Mouse (Mus musculus) midbrain, embryonic 16.5 days (tissue): ENCODE measurements around the gene Acer2. TPM values are rescaled to one million over a fixed set of nuclear protein-coding genes. Genes with fewer than 3 reads are reported as not detected.

Source experiments
- ATAC-seq: fragments of 200-750 bp; cut with Nextera tagmentation; 2 replicates; pipeline ENCODE4 v1.8.0; 2017; ENCODE audit warnings: moderate TSS enrichment
- H3K27ac ChIP-seq: fragments of 300-500 bp; sonication (generic); 2 replicates; pipeline ENCODE4 v1.5.1; 2014; ENCODE audit warnings: mild to moderate bottlenecking, low read length, mixed read lengths
- H3K27me3 ChIP-seq: fragments of 300-500 bp; sonication (generic); 2 replicates; pipeline ENCODE4 v1.6.1; 2014; ENCODE audit warnings: low read depth, low read length, mixed read lengths; ENCODE audit not compliant: control insufficient read depth, insufficient read depth
- H3K36me3 ChIP-seq: fragments of 300-500 bp; sonication (generic); 2 replicates; pipeline ENCODE4 v1.6.1; 2014; ENCODE audit warnings: mild to moderate bottlenecking, low read length, moderate library complexity, mixed read lengths; ENCODE audit not compliant: control insufficient read depth, insufficient read depth
- H3K4me1 ChIP-seq: fragments of 300-500 bp; sonication (generic); 2 replicates; pipeline ENCODE4 v1.6.1; 2014; ENCODE audit warnings: mild to moderate bottlenecking, low read length, mixed read lengths; ENCODE audit not compliant: control insufficient read depth, insufficient read depth
- H3K4me2 ChIP-seq: fragments of 300-500 bp; sonication (generic); 2 replicates; pipeline ENCODE4 v1.6.1; 2014; ENCODE audit warnings: mild to moderate bottlenecking, low read length, mixed read lengths
- H3K4me3 ChIP-seq: fragments of 300-500 bp; sonication (generic); 2 replicates; pipeline ENCODE4 v1.5.1; 2014; ENCODE audit warnings: low read depth, mild to moderate bottlenecking, low read length, moderate library complexity, mixed read lengths
- H3K9ac ChIP-seq: fragments of 300-500 bp; sonication (generic); 2 replicates; pipeline ENCODE4 v1.6.1; 2014; ENCODE audit warnings: low read depth, low read length, mixed read lengths
- H3K9me3 ChIP-seq: fragments of 300-500 bp; sonication (generic); replicated peaks from 2 replicates; pipeline ENCODE4 v1.6.1; 2014; ENCODE audit warnings: mild to moderate bottlenecking, low read length, mixed read lengths; ENCODE audit not compliant: control insufficient read depth, poor library complexity, severe bottlenecking
- WGBS: fragments of 180-500 bp; shearing (Covaris S2); extraction: QIAGEN DNeasy Blood & Tissue Kit; methylation state at CpG from one replicate; pipeline ENCODE4 v1.1.7; 2014; 5-methylcytosine and 5-hydroxymethylcytosine counted together
- polyA plus RNA-seq: library from polyadenylated mRNA; unstranded; fragments of >200 nt; fragmentation: Nextera tagmentation; extraction: Ambion mirVana; gene quantifications from 2 replicates; pipeline ENCODE4 v1.2.1, GENCODE M21; 2015

Gene Acer2
- polyA plus RNA-seq, 1 experiment from 2014 or later = 22.0 TPM

GRCm38 (mm10) chr4:86856304-86857112, 17.7 kb upstream of the Acer2 start:
- H3K36me3 ChIP-seq = peaks cover 27% of the 10 kb centered on the region
- ATAC-seq = peak; percentile 19
- WGBS = 1% methylated on average over 50 of the region's 50 CpGs

DNA sequence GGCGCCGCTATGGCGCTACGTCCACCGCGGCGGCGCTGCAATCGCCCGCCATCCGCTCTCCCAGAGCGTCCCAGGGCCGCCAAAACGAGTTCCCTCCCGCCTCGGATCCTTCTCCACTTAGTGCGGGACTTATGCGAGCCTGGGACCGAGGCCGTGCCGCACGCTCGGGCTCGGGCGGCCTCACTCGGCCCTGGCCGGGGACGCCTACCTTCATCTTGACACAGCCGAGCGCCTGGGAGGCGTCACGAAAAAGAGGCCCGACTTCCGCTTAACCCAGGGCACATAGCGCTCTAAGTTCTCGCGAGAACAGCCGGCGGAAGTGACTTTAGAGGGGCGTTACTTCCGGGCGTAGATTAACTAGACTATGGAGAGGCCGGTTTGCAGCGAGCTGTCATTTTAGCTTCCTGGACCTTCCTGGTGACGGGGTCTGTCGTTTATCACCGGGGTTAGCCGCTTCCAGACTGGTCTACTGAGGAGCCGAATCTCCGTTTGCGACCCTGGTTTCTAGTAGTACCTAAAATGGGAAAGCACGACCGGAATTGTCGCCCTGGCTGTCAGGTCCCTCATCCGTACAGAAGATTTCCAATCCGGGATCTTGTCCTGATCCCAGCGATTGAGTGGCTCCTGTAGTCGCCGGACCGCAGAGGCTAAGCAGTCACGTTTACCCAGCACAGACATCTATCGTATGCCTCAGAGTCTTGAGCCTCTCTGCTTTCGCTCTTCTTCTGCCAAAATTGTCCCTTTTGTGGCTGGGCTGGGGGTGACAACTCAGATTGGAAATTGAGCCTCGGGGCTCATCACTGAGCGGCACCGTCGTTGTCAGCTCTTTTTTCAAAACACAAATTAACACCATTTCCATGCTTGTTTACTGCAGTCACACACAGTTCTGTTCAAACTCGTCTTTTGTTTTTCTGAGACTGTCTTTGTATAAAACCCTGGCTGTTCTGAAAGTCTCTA, 16.8 kb upstream of the Acer2 start, which contains the start of gene Rps6:
Rps6 (minus strand) TSS at position 300 of the 957 bp plus-strand sequence.
- Histone ChIP-seq H3K4me1 (peaks cover 16% of the 10 kb centered on the region), H3K27ac (peak within 1 kb of the TSS; percentile 95), H3K9me3 (no peaks in the 10 kb centered on the region), H3K9ac (peak within 1 kb of the TSS; percentile 100), H3K27me3 (no peaks in the 10 kb centered on the region; the same call in 1 of the 2 replicates), H3K4me2 (peak within 1 kb of the TSS; percentile 81), H3K4me3 (peak within 1 kb of the TSS; percentile 97), H3K36me3 (peaks cover 22% of the 10 kb centered on the region)
- peak; percentile 99 for ATAC-seq
- under 1% methylated on average over 68 of the region's 68 CpGs for WGBS

More at GRCm38 (mm10) chr4:86856304-86857112, 17.7 kb upstream of the Acer2 start:
- Histone ChIP-seq H3K27ac (peak overlapping the region; percentile 95), H3K27me3 (no peaks in the 10 kb centered on the region; the same call in 1 of the 2 replicates), H3K4me1 (peaks cover 16% of the 10 kb centered on the region), H3K9ac (peak overlapping the region; percentile 100), H3K4me2 (peak overlapping the region; percentile 81), H3K4me3 (peak overlapping the region; percentile 97), H3K9me3 (no peaks in the 10 kb centered on the region)

DNA sequence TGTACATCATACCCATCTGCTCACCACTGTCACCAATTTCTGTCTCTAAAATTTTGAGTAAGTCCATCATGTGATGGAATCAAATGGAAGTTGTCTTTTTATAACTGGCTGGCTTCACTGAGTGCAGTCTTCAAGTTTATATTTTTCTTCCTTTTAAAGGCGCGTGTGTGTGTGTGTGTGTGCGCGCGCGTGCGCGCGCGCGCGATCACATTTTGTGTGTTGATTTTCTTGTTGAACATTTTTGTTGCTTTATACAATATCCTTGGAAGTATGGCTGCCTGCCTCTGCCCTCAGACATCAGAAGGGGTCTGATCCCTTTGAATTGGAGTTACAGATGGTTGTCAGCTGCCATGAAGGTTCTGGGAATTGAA, 16.1 kb upstream of the Acer2 start:
- peak overlapping the region; percentile 100 for H3K9ac ChIP-seq
- H3K9me3 ChIP-seq = no peaks in the 10 kb centered on the region
- peaks cover 16% of the 10 kb centered on the region for H3K4me1 ChIP-seq
- 65% methylated on average over 12 of the region's 12 CpGs for WGBS
- H3K4me3 ChIP-seq = peak overlapping the region; percentile 97
- peaks cover 17% of the 10 kb centered on the region for H3K36me3 ChIP-seq
- no peaks in the 10 kb centered on the region; the same call in 1 of the 2 replicates for H3K27me3 ChIP-seq
- no peak for ATAC-seq
- peak overlapping the region; percentile 89 for H3K27ac ChIP-seq
- H3K4me2 ChIP-seq = peak overlapping the region; percentile 63

GRCm38 (mm10) chr4:86864087-86864486, 10.1 kb upstream of the Acer2 start:
- H3K36me3 ChIP-seq = no peaks in the 10 kb centered on the region
- no peak overlapping the region for H3K9ac ChIP-seq
- no peak for ATAC-seq
- no peaks in the 10 kb centered on the region; the same call in 1 of the 2 replicates for H3K27me3 ChIP-seq
- no peak overlapping the region for H3K27ac ChIP-seq
- no peak overlapping the region for H3K4me2 ChIP-seq
- no peaks in the 10 kb centered on the region for H3K9me3 ChIP-seq
- no peak overlapping the region for H3K4me3 ChIP-seq
- no peaks in the 10 kb centered on the region for H3K4me1 ChIP-seq
- WGBS = 84% methylated on average over 5 of the region's 5 CpGs

- no peaks in the 10 kb centered on the region for H3K36me3 ChIP-seq
- H3K4me1 ChIP-seq = peaks cover 5% of the 10 kb centered on the region; the same call in 1 of the 2 replicates
- no peak for ATAC-seq
- H3K27ac ChIP-seq = no peak overlapping the region
- no peak overlapping the region for H3K4me2 ChIP-seq
- H3K9me3 ChIP-seq = no peaks in the 10 kb centered on the region
- no peak overlapping the region for H3K4me3 ChIP-seq
- H3K27me3 ChIP-seq = 0 out of 2 replicates have a peak, but pooled peaks cover 2% of the 10 kb centered on the region
- H3K9ac ChIP-seq = no peak overlapping the region
These were observed 2.2 kb upstream of the Acer2 start for GRCm38 (mm10) chr4:86871988-86872387.

DNA sequence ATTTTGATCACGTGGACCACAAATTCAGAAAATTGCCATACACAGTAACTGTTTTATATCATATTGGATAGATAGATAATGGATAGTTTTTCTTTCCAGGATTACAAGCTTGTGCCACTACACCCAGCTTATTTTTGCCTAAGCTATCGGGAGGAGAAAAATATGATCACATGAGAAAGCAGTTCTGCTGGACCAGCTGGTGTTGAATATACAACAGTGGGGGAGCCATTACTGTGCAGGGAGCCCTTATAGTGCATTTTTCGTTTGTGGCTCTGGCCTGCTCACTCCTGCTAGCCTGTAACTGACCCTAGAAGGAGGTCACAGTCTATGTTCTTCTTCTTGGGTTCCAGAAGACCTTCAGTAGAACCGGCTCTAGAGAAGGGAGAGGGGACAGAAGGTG, 1.1 kb upstream of the Acer2 start:
- H3K9me3 ChIP-seq = no peaks in the 10 kb centered on the region
- H3K27me3 ChIP-seq = 0 out of 2 replicates have a peak, but pooled peaks cover 2% of the 10 kb centered on the region
- WGBS = 41% methylated on average over 4 of the region's 4 CpGs
- H3K27ac ChIP-seq = no peak overlapping the region
- ATAC-seq = no peak
- H3K4me2 ChIP-seq = no peak overlapping the region
- no peak overlapping the region for H3K4me3 ChIP-seq
- peaks cover 5% of the 10 kb centered on the region; the same call in 1 of the 2 replicates for H3K4me1 ChIP-seq
- H3K36me3 ChIP-seq = no peaks in the 10 kb centered on the region
- no peak overlapping the region for H3K9ac ChIP-seq

DNA sequence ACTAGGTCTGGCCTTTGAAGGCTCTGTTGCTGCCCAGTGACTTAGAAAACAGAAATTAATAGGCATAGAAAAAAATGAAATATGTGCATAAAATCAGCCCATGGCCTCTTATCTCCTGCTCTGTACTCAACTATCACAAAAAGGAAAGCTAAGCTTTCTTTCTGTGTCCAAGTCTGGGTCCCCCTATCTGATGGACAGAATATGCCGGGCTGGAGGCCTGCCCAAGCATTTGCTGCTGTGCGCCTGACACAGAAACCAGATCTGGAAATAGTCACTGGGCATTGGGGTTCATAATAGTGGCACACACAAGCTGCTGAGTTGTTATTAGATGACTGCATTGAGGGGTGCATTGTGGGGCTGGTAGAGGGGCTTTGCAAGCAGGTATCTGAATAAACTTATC, 5.3 kb downstream of the Acer2 start:
- Histone ChIP-seq H3K27ac (no peak overlapping the region), H3K9ac (no peak overlapping the region), H3K4me2 (no peak overlapping the region), H3K36me3 (no peaks in the 10 kb centered on the region), H3K4me1 (peaks cover 5% of the 10 kb centered on the region; the same call in 1 of the 2 replicates), H3K9me3 (no peaks in the 10 kb centered on the region), H3K4me3 (no peak overlapping the region), H3K27me3 (no peaks in the 10 kb centered on the region)
- 91% methylated on average over 2 of the region's 2 CpGs for WGBS
- no peak for ATAC-seq

- Histone ChIP-seq H3K4me3 (no peak overlapping the region), H3K27me3 (no peaks in the 10 kb centered on the region), H3K9ac (no peak overlapping the region), H3K36me3 (no peaks in the 10 kb centered on the region), H3K4me2 (no peak overlapping the region), H3K9me3 (no peaks in the 10 kb centered on the region), H3K27ac (no peak overlapping the region), H3K4me1 (no peaks in the 10 kb centered on the region)
- 83% methylated on average over 4 of the region's 4 CpGs for WGBS
- no peak for ATAC-seq
These were observed 7.0 kb downstream of the Acer2 start for GRCm38 (mm10) chr4:86881178-86881577.
